Mouse (Mus musculus) spleen, postnatal 10 days (tissue): Measurements from ENCODE around the gene Ccr4.
"Not testable (repeated sequence)": the region's sequence is repeated elsewhere in the genome, so short reads cannot be mapped to it uniquely, and the experiment has no call there.

ENCODE experiments used
- DNase-seq, 2 experiments: peaks; one replicate each; pipeline ENCODE4 v3.0.0; 2021 to 2022; ENCODE audit warnings: low spot score in 2 of 2

Ccr4 gene

DNA sequence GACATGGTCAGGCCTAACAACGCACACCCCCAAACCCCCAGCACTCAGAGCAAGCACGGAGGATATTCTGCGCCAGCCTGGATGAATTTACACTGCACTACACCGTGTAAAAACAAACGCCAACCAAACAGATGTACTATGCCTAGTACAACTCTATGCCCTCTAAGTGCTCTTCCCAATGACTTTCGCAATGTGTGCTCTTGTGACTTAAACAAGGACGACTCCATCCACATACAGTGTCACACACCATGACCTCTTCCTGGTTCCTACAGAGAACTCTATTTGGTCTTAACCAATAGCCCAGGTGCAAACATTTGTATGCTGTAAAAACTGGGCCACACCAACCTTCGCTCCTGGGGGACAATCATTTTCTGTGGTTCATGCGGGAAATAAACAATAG, 17.8 kb upstream of the Ccr4 start:
- DNase-seq = no peak

DNA sequence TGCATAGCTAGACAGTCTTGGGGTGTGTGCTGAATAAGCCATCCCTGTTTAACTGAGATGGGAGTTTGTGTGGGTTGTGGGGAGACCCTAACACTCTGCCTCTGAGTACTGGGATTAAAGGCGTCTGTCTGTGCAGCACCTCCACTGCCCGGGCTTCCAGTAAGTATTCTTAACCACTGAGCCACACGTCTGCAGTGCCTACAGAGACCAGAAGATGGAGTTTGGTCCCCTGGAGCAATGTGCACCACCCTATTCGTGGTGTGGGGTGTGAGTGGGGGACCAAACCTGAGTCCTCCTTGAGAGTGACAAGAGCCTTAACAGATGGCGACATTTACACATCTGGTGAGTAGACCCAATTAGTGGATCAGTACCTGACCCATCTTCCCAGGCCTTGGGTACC, 17.3 kb upstream of the Ccr4 start:
- no peak for DNase-seq

DNA sequence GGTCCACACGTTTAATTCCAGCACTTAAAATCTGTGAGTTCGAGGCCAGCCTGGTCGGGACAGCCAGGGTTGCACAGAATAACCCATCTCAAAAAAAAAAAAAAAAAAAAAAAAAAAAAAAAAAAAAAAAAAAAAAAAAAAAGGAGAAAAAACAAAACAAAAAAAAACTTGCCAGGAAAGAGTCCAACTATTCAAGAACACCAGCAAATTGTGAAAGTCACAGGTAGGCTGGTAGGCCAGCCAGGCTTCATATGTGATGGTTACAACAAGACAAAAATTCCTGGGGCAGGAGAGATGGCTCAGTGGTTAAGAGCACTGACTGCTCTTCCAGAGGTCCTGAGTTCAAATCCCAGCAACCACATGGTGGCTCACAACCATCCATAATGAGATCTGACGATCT, 15.8 kb upstream of the Ccr4 start:
- not testable (repeated sequence) for DNase-seq

DNA sequence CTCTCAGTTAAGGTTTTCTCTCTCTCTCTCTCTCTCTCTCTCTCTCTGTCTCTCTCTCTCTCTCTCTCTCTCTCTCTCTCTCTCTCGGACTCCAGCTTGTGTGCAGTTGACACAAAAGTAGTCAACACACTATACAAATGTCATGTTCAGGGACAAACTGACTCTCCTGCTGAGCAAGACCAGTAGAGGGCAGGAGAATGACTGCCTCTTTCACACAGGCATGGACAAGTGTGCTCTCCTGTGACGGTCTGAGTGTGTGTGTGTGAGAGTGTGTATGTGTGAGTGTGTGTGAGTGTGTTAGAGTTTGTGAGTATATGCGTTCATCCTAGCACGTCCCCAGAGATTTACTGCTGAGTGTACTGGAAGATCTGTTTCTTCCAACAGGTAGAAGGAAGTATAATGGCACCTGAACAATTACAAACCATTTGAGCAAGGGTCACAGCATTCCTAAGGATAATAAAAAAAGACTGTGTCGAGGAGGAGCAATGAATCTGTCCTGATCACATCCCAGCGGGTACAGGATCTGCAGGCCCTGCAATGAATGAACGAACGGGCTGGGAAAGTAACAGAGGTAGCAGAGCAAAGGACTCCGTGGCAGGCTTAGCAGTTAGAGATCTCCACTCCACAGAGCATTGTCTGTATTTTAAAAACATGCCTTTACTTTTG, 14.2 kb upstream of the Ccr4 start:
- DNase-seq = no peak

DNA sequence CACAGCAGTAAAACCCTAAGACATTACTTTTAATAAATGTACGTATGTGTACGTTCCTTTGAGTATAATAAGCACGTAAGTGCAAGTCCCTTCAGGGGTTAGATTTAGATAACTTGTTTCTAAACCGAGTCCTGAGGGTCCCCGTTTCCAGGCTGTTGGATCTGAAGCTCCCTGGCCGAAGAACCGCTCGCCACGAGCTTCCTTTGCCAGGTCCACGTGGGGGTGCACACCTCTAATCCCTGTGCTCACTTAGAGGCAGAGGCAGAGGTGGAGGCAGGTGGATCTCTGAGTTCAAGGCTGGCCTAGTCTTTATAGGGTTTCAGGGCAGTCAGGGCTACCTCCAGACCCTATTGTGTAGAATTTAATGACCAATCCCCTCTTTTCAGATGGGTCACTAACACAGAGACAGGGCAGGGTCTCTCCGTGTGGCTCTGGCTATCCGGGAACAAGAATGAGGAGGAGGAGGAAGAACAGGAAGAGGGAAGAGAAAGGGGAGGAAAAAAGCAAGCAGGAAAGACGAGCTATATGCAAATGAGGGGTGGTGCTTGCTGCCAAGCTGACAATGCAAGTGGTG, 13.3 kb upstream of the Ccr4 start:
- DNase-seq = no peak

DNA sequence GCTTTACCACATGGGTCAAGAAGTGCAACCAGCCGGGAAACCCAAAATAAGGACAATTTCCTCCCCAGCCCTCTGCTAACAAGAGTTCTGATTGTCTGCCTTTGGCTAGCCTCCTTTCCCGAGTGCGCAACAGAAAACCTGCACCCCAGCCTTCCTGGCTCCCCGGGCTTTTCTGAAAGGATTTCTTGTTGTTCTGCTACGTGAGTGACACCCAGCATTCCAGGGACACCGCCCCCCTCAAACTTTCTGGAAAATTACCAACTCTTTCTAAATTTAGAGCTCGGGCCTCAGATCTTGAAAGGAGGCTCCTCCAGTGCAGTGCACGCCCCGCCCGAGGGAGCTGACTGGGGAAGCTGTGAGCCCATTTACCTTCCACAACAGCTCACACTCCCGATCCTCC, 10.6 kb upstream of the Ccr4 start, which contains the start of gene C130032M10Rik:
C130032M10Rik (plus strand) TSS at position 334 of the 400 bp plus-strand sequence.
- no peak for DNase-seq

DNA sequence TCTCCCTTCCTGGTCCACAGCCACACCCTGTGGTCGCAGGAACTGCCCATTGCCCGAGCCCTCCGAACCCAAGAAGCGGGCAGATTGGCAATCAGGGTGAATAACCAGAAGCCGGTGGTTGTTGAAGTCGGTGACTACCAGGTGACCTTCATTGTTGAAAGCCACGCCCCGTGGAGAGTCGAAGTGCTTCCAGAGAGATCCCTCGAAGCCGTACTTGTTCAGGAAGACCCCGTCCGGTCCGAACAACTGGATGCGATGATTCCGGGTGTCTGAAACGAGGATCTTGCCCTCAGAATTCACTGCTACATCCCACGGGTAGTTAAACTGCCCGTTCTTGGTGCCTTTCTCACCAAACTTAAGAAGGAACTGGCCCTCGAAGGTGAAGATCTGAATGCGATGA, 8.1 kb upstream of the Ccr4 start:
- DNase-seq = no peak

DNA sequence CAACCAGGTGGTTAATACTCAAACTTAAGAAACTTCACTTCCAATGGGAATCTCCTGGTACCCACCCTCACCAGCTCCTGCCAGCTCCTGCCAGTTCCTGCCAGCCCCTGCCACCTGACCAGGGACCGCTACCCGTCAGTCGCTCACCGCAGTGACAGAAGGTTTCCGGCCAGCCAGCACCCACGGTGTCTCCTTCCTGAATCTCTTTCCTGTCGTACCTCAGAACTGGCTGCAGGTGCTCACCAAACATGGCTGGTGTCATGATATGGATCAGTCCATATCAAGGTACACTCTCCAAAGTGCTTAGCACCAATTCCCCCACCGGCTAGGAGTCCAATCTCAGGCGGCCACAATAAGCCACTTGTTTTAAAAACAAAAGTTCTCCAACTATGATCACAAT, 5.1 kb upstream of the Ccr4 start:
- DNase-seq = no peak

DNA sequence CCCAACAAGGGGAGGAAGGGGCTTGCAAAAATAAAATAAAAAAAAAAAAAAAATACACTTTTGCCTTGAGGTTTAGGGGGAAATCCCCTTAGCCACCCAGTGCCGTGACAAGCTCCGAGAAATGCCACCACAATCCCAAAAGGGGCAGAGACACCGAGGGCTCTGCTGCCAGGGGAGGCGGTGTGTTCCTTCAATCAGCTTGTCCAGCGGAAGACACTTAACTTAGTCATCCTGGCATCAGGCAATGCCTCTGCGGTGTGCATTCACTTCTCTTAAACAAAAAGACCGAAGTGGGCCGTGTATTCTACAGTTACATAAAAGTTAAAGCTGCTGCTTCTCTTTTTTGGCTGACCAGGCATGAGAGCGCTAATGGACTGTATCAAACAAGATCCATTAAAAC, 2.7 kb upstream of the Ccr4 start:
- no peak for DNase-seq

DNA sequence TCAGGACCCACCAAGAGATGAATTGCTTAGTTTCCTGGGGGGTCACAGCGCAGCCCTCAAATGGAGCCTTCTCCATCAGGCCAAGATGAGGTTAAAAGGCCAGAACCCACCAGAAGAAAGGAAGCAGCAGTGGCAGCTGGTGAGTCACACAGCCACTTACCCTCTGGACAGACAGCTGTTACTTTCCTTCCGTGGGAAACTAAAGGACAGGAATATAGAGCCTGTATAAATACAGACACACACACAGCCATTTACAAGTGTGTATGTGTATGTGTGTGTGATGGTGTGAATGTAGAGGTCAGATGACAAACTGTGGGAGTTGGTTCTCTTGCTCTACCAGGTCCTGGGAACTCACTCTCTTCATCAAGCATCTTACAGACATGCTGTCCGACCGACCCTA, 1.8 kb upstream of the Ccr4 start:
- DNase-seq = no peak

DNA sequence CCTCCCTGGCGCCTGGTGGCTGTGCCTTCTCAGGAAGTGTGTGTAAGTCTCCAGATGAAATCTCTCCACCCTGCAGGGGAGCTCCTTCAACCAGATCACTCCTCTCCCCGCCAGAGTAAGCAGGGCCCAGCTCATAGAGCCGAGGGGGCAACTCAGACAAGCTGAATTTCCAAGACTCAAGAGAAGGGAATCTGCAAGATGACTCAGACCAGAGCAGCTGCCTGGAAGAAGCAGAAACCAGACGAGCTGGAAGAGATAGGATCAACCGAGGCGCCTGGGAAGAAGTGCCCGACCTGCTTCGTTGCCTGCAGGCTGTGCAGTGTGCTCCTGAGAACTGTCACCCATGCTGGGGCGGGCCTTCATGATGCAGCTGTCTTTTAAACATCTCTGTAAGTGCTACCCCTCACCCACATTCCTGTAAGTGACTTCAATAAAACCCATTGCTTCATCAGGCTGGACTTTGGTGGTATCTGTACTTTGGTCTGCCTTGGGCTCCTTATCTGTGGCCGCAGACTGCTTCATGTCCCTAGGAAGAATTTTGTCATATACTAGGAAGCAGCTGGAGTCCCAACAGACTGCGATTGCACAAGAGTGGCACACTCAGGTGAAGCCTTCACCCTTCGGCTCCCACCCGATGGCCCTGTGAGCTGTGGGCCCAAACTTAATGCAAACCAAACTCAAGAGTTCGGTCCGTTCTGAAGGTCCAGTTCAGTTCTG, 1.8 kb downstream of the Ccr4 start:
- no peak for DNase-seq

DNA sequence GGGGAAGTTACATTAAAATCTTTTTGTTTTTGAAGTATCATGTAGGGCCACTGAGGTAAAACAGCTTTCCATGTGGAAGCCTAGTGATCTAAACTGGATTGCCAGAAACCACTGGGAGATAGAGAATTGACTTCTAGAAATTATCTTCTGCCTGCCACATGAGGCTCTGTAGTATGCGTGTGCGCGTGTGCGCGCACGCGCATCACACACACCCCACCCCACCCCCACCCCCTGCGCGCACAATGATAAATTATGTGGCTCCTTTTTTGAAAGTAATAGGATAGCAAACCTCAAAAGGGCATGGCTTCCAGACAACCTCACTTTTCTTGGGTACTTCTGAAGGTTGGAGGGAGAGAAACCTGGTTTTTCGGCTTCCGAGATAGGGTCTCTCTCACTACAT, 2.8 kb downstream of the Ccr4 start:
- no peak for DNase-seq

DNA sequence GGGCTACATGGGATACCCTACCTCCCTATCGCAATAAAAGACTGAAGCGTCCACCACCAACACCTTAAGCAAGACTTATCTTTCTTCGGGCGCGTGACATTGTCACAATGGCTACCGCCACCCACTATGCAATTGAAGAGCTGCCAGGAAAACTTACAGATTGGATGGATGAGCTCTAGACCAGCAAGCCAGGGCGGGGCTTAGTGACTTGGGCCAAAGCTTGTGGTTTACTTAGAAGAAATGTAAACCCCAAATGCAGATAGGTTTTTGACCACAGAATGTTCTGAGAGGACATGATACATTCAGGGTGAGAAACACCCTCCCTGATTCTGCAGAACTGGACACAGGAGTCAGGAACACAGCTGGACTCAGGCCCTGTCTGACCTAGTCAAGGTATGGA, 3.6 kb downstream of the Ccr4 start:
- DNase-seq = no peak

DNA sequence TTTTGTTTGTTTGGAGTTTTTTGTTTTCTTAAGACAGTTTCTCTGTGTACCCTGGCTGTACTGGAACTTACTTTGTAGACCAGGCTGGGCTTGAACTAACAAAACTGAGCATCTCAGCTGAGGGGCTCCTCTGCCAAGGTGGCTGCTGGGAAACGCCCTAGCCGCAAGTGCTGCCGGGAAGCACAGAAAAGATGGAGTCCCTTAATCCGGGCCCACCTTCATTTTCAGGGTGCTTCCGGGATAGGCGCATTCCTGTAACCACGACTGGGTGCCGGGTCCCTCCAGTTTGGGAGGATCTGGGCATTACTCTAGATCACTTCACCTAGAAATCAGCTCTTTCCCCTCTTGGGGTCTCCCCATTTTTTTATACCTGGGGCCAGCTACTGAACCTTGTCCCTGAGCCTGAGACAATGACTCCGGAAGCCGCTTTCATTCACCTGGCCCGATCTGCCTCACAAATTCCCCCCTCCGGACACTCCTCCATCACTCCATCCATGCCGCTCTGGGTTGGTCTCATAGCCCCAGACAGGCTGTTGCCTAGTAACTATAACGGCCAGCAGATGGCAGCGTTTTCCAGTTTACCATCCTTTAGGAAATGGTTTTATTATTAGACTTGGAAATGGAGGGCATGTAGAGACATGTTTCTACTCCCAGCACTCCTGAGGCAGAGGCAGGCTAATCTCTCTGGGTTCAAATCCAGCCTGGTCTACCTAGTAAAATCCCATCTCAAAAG, 4.8 kb downstream of the Ccr4 start:
- peak; percentile 13 to 62 for DNase-seq

DNA sequence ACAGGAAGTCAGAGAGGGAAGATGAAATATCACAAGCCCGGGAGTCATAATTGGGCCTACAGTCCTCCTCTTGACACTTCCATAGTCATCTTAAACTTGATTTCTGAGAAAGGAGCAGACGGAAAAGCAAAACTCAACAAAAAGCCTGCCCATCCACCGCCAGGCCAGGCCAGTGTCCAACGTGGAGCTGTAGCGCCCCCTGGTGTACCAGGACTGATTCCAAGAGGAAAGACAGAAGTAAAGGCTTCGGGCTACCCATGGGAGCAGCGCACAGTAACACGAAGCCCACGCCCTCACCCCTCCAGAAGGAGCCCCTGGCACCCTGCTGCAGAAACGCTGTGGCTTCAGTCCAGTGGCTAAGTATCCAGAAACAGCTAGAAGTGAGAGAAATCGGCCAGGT, 6.5 kb downstream of the Ccr4 start:
- DNase-seq = peak; percentile 53 to 85

DNA sequence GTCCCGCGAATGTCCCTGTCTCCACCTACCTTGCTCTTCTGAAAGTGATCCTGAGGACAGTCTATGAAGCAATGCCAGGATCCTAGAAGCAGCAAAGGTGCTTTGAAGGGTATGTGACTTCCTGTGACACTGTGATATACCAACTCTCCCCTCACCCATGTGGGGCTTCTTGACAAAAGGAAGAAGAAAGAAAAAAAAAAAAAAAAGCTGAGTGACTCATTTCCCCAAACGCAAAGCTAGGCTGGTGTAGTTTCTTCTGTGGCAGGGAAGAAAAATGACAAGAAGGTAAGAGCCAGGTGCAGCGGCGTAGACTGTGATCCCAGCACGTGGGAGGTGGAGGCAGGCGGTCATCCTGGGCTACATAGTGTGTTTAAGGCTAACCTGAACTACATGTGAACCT, 8.2 kb downstream of the Ccr4 start:
- no peak for DNase-seq

DNA sequence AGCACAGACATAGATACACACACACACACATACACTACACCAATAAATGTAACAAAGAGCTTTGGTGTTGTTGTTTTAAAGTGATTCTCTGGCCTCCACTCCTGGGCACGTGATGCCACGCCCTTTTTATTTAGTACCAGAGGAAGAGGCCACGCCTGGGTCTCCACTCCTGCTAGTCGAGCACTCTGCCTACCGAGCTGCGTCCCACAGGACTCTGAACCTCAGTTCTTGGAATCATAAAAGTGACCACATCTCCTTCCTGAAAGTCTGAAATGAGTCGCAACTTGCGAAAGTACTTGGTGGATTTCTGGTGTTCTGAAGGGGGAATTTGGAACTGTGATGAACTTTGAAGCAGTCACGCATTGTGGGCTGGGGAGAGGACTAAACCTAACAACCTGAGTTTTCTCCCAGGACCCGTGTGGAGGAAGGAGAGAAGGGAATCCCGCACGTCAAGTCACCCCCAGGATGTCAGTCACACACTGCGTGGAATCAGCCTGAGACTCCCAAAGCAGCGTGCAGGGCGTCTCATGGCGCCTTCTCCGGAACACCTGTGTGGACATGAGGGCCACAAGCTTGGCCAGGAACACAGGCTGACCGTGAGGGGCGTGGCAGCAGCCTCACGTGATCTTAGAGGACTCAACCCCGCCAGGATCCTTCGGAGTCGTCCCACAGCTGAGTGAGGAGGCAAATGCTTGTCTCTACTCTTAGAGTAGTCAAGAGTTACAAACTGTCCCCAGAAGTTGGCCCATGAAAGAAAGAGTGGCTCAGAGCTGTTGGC, 17.0 kb downstream of the Ccr4 start:
- DNase-seq = no peak

DNA sequence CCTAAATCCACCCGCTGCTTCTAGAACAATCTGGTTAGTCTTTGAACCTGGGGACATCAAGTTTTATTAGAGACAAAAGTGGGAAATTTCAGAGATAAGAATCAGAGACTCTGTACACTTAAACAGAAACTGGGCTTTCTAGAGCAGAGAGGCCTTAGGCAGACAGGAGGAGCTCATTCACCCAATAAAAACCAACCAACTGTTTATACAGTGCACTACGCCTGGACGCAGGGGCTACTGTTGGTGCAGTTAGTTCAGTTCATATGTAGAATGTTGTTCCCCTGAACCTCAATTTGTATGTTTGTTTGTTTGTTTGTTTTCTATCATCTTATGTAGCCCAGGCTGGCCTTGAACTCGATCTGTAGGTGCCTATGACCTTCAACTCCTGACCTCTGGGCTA, 17.9 kb downstream of the Ccr4 start:
- DNase-seq = no peak

DNA sequence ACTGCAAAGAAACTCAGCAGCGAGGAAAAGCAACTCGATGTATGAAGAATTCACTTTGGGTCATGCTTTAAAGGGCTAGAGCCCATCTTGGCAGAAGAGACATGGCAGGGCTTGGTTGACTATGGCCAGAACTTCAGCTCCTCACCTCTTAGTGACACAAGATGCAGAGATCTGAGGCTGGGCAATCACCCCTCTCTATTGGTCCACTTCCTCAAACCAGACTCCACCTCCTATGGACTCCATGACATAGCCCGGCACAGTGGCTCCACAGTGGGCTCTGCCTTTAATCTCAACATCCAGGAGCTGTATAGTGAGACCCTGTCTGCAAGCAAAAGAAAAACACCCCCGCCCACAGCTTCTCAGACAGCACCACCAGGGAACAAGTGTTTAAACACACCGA, 19.9 kb downstream of the Ccr4 start:
- no peak for DNase-seq

DNA sequence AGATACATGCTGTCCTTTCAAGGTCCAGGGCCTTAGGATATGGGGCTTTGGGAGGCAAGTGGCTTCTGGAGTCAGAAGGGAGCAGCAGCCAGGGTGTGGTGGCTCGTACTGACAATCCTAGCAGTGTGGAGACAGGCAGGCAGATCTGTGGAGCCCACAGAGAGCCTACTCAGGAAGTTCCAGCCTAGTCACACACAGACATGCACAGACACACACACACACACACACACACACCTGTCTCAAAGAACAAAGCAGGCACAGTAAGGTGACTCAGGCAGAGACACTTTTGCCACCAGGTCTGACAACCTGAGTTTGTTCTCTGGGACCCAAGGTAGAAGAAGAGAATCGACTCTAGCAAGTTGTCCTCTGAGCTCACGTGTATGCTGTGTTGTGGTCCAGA, 23.8 kb downstream of the Ccr4 start:
- DNase-seq = no peak

DNA sequence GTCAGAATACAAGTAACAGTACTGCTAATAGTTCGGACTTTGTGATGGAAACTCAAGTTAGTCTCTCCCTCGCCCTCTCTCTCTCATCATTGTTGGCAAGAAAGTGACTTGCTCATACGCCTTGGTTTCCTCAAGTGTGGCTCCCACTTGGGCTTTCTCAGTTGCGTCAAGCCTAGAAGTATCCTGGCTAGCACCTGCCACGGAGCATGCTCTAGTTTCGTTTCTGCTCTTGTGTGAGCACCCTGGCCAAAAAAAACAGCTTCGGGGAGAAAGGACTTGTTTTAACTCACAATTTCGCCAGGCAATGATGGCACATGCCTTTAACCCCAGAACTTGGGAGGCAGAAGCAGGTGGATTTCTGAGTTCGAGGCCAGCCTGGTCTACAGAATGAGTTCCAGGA, 27.7 kb downstream of the Ccr4 start:
- no peak for DNase-seq

DNA sequence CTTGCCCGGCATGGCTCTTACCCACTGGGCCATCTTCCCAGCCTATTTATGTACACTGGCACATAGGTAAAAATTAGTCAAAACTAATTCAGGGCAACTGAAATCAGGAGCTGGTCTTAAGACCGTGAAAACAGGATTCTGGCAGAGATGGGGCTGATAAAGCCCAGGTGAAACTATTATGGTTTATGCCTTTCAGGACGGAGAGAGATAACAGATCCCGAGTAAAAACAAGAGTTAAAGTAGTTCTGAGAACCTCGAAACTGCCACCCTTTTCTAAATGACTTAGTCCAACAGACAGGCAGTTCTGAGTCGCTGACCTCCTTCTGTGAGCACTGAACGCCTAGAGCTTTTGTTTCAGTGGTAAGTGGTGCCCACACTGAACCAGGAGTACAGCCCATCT, 32.8 kb downstream of the Ccr4 start:
- no peak for DNase-seq
